Mouse (Mus musculus): Measurements from ENCODE around the gene Rad51b. TPM values are rescaled to one million over a fixed set of nuclear protein-coding genes. Genes with fewer than 3 reads are reported as not detected.
A peak's percentile ranks its signal among the peaks of the same experiment; 100 is the strongest.

Gene Rad51b
- total RNA-seq, 4 experiments from 2014 or later = 0.71 to 0.95 (median 0.78) TPM

- no peak for DNase-seq (ENCODE audit: low spot score)
Measured at GRCm38 (mm10) chr12:79646646-79647164, 349.6 kb downstream of the Rad51b start.

GRCm38 (mm10) chr12:79647382-79647781, 350.3 kb downstream of the Rad51b start:
- no peak for DNase-seq (ENCODE audit: low spot score)

GRCm38 (mm10) chr12:79647976-79648375, 350.9 kb downstream of the Rad51b start:
- DNase-seq (ENCODE audit: low spot score) = no peak

DNA sequence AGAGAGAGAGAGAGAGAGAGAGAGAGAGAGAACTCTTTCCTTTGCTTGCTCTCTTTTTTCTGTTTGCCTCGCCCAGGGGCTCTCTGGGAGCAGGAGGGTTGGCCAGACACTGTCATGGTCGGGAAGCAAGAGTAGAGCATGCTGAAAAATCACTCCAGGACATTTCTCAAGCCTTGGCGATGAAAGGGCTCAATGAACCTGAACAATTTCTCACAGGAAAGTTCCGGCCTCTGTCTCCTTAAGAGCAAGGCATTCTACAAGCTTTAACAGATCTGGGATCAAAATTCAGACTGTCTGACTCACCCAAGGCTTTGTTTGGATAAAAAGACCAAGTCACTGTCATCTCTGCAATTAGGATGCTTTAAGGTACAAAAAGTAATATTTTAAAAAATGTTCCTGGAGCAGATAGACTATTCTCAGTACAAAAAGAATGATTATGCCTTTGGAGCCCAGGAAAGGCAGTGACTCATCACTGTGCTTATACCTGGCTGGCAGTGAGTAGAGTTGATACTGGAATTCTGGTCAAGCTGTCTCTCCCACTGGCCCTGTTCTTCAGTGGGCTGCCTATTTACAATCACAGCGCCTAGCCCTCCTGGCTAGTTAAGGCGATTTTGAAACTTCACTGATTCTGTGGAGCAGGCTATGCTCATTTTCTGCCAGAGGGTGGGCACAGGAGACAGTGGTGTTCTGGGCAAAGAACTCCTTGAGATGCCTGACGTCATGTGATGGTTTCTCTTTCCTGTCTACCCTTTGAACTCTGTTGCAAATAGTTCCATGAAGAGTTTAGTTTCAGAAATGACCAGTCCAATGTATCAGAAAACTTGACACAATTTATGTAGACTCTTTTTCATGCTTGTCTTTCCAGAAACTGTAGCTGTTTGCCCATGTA, 352.0 kb downstream of the Rad51b start:
- DNase-seq (ENCODE audit: low spot score) = no peak

- DNase-seq (ENCODE audit: low spot score) = no peak
Measured at GRCm38 (mm10) chr12:79649796-79650195, 352.7 kb downstream of the Rad51b start.

- DNase-seq (ENCODE audit: low spot score) = no peak
Measured at GRCm38 (mm10) chr12:79655138-79655537, 358.1 kb downstream of the Rad51b start.

DNA sequence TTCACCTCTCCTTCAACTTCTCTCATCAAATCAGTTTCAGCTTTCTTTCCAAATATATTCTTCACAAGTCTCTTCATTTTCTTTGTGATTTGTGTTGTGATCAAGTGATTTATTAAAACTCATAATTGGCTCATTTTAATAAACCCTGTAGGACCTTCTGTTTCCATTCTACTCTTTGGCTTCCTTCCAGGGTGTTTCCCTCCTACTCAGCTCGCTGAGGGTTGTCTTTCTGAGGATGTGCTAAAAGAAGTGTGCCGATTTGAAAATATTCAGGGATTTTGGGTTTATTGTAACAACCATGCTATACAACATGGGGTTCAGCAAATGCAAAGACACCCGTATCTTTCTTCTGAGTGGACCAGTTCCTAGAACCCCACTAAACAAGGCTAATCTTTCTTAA, 361.8 kb downstream of the Rad51b start:
- DNase-seq (ENCODE audit: low spot score) = no peak

DNA sequence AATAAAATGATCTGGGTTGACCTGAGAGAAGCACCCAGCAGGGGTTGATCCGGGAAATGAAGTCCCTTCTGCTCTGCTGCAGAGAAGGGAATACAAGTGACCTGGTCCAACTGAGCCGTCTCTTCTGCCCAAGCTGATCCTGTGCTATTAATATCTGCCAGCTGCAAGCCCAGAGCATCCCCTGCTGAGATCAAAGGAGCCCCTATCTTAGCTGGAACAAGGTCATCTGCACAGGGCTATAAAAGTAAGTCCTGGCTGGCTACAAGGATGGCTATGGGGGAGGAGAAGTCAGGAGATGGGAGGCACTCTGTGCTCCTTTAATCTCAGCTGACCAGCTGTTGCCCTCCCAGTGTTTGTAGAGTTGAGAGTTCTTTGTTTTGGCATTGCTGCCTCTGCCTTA, 364.2 kb downstream of the Rad51b start:
- DNase-seq (ENCODE audit: low spot score) = no peak

DNA sequence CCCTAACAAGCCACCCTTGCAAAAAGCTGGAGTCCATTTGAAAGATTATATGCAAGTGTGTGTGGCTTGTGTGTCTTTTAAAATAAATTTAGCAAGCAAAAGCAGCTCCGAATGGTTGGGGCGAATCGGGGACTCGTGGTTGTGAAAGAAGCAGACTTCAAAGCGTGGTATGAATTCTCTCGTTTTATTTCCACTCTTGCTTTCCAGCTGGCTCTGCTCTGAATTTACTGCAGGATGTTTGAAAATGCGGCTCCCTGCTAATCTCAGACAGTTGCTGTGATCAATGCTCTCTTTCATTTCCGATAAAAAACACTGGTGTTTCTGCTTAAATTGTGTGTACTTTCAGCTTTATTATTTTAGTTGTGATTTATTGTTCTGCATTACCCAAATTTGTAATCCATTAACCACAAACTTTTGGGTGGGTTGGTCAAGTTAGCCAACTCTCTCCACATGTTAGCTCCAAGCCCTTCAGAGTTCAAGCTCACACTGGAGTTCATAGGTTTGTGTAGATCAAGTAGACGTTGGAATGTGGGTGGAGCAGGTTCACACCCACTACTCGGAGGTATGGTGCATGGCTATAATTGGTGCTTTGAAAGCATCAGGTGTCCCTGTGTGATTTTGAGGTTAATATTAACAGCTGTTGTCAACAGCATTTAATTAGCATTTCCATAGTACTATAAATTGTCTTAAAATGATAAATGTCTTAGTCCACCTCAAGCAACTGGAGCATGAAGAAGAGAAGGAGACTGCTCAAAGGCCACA, 366.2 kb downstream of the Rad51b start:
- no peak for DNase-seq (ENCODE audit: low spot score)

DNA sequence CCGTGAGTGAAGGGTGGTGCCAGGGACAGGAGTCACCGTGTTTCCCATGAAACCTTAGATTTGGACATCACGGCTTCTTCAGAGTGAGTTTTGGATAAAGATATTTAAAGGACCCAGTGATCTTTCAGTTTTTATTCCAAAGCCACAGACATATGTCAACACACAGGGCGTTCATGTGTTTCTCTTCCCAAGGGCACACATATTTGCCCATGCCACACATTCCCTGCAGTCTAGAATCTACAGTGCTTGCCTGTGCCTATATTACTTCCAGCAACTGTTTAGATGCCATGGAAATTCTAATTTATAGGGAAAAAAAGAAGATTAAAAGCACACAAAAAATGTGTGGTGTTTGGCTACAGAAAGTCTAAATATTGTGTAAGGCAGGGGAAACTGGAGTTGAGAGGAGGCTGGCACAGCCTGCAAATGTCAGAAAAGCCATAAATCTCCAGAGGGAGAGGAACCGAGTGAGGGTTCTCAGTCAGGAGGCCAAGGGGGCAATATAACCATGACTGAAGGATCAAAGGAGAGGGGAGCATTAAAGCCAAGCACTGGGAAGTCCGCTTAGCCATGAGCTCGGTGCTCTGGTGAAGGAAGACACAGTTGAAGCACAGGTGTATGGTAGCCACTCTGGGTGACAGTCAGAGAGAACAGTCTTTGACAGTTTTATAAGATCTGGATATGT, 367.0 kb downstream of the Rad51b start:
- DNase-seq (ENCODE audit: low spot score) = no peak

DNA sequence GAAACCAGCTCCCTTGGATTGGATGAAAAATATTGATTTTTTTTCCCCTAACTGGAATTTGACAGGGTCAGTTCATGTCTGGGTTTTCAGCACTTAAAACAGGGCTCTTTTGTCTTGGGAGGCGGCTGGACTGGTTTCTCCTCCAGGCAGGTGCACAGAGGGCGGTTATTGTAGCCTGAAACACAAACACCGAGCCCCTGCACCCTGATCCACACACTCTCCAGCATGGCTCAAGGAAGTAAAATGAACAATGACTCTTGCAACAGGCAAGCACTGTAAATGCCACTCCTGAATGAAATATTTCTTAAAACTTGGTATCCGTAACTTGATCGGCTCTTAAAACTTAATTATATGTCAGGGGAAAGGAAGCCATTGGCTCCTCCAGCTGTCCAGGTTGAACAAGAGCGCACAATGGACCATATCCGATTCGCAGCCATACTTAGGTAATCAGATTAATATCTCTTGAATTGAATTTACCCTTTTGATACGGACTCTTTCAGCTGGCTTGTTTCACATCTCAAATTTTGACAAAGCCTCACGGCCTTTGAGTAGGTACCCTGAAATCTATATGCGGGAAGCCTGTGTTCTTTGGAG, 377.9 kb downstream of the Rad51b start:
- no peak for DNase-seq (ENCODE audit: low spot score)

- DNase-seq (ENCODE audit: low spot score) = peak; percentile 81
Measured at GRCm38 (mm10) chr12:79675440-79676176, 378.5 kb downstream of the Rad51b start.

DNA sequence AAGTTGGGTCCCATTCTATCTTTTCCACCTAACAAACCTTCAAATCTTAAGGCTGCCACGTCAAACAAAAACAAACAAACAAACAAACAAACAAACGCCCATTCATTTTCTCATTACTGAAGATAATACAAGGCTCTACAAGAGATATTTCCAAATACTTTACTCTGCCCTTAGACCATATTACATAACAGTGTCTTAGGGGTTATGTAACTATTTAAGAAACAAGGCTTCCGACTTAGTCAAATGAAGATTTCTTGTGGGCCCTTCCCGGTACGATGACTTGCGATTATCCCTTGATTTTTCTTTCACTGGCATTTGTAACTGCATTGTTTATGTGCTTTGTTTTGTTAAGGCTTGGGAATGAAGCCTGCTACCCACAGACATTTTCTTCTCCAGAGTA, 379.2 kb downstream of the Rad51b start:
- DNase-seq (ENCODE audit: low spot score) = no peak

DNA sequence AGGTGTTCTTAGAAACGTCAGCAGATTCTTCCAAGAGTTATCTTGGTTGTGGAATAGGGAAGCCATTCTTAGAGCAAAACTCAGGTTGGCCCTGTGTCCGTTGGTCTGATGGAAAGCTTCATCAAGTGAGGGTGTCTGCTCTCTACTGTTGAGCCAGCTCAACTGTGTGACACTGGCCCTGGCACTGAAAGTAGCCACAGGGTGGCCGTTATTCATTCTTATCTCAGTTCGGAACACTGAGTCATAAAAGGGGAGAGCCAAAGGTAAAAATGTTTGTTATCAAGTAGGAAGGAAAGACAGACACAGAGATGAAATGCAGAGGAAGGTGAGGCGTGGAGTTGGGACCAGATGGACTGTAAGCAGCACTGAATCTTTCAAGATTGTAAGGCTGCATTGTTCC, 379.8 kb downstream of the Rad51b start:
- DNase-seq (ENCODE audit: low spot score) = no peak

- peak; percentile 73 for DNase-seq (ENCODE audit: low spot score)
Measured at GRCm38 (mm10) chr12:79679251-79679901, 382.3 kb downstream of the Rad51b start.

- DNase-seq (ENCODE audit: low spot score) = no peak
Measured at GRCm38 (mm10) chr12:79679941-79680697, 383.0 kb downstream of the Rad51b start.

- no peak for DNase-seq (ENCODE audit: low spot score)
Measured at GRCm38 (mm10) chr12:79680698-79681072, 383.6 kb downstream of the Rad51b start.

- DNase-seq (ENCODE audit: low spot score) = no peak
Measured at GRCm38 (mm10) chr12:79681571-79681970, 384.5 kb downstream of the Rad51b start.

GRCm38 (mm10) chr12:79683350-79683749, 386.3 kb downstream of the Rad51b start:
- DNase-seq (ENCODE audit: low spot score) = no peak

- DNase-seq (ENCODE audit: low spot score) = no peak
Measured at GRCm38 (mm10) chr12:79683759-79684158, 386.7 kb downstream of the Rad51b start.

All from heart, adult 8-10 months (tissue).